Mouse (Mus musculus) kidney, embryonic 14.5 days (tissue): ENCODE data around the gene Sptbn4. TPM values are rescaled to one million over a fixed set of nuclear protein-coding genes. Genes with fewer than 3 reads are reported as not detected.

Experiments
- ATAC-seq: fragments of 200-750 bp; cut with Nextera tagmentation; 2 replicates; pipeline ENCODE4 v1.8.0; 2017; ENCODE audit warnings: moderate number of reproducible peaks, mild to moderate bottlenecking, moderate TSS enrichment, moderate library complexity; ENCODE audit not compliant: low FRiP score, low TSS enrichment
- H3K27ac ChIP-seq: fragments of 300-500 bp; sonication (generic); 2 replicates; pipeline ENCODE4 v1.5.1; 2014; ENCODE audit warnings: low read depth, mild to moderate bottlenecking, low read length, moderate library complexity, mixed read lengths
- H3K27me3 ChIP-seq: fragments of 300-500 bp; sonication (generic); 2 replicates; pipeline ENCODE4 v1.6.1; 2014; ENCODE audit warnings: mild to moderate bottlenecking, low read length; ENCODE audit not compliant: control insufficient read depth, insufficient read depth
- H3K36me3 ChIP-seq: fragments of 300-500 bp; sonication (generic); 2 replicates; pipeline ENCODE4 v1.6.1; 2014; ENCODE audit warnings: low read length, mixed read lengths; ENCODE audit not compliant: control insufficient read depth, insufficient read depth
- H3K4me1 ChIP-seq: fragments of 300-500 bp; sonication (generic); 2 replicates; pipeline ENCODE4 v1.6.1; 2014; ENCODE audit warnings: low read length, mixed read lengths; ENCODE audit not compliant: control insufficient read depth, insufficient read depth
- H3K4me2 ChIP-seq: fragments of 300-500 bp; sonication (generic); replicated peaks from 2 replicates; pipeline ENCODE4 v1.6.1; 2014; ENCODE audit warnings: low read depth, mild to moderate bottlenecking, low read length
- H3K4me3 ChIP-seq: fragments of 300-500 bp; sonication (generic); 2 replicates; pipeline ENCODE4 v1.5.1; 2014; ENCODE audit warnings: mild to moderate bottlenecking, low read length
- H3K9ac ChIP-seq: fragments of 300-500 bp; sonication (generic); 2 replicates; pipeline ENCODE4 v1.6.1; 2014; ENCODE audit warnings: low read depth, mild to moderate bottlenecking, low read length, moderate library complexity
- H3K9me3 ChIP-seq: fragments of 300-500 bp; sonication (generic); 2 replicates; pipeline ENCODE4 v1.6.1; 2016; ENCODE audit warnings: low read length; ENCODE audit not compliant: control insufficient read depth
- WGBS: fragments of 180-500 bp; shearing (Covaris S2); extraction: QIAGEN DNeasy Blood & Tissue Kit; methylation state at CpG from one replicate; pipeline ENCODE4 v1.1.7; 2014; 5-methylcytosine and 5-hydroxymethylcytosine counted together
- polyA plus RNA-seq: library from polyadenylated mRNA; unstranded; fragments of >200 nt; fragmentation: Nextera tagmentation; extraction: Ambion mirVana; gene quantifications from 2 replicates; pipeline ENCODE4 v1.2.1, GENCODE M21; 2014

The Sptbn4 gene
- polyA plus RNA-seq, 1 experiment from 2014 or later = 0.39 TPM

DNA sequence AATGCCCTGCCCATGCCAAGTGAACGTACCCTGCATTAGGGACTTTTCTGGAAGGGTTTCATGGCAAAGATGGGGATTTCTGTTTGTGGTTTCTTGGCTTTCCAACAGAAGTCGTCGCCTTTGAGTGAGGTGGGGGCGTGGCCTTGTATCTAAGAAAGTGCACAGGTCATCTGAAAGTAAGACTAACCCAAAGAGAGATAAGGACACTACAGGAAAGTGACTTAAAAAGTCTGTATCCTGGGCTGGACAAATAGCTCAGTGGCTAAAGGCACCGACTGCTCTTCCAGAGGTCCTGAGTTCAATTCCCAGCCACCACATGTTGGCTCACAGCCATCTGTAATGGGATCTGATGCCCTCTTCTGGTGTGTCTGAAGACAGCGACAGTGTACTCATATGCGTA lies 31.1 kb upstream of the Sptbn4 start:
- no peak for ATAC-seq
- Histone ChIP-seq H3K27ac (no peak overlapping the region), H3K9me3 (no peaks in the 10 kb centered on the region), H3K4me3 (no peak overlapping the region), H3K27me3 (no peaks in the 10 kb centered on the region), H3K4me1 (peaks cover 16% of the 10 kb centered on the region), H3K4me2 (no peak overlapping the region), H3K36me3 (peaks cover 14% of the 10 kb centered on the region), H3K9ac (no peak overlapping the region)
- WGBS = 77% methylated on average over 7 of the region's 7 CpGs

DNA sequence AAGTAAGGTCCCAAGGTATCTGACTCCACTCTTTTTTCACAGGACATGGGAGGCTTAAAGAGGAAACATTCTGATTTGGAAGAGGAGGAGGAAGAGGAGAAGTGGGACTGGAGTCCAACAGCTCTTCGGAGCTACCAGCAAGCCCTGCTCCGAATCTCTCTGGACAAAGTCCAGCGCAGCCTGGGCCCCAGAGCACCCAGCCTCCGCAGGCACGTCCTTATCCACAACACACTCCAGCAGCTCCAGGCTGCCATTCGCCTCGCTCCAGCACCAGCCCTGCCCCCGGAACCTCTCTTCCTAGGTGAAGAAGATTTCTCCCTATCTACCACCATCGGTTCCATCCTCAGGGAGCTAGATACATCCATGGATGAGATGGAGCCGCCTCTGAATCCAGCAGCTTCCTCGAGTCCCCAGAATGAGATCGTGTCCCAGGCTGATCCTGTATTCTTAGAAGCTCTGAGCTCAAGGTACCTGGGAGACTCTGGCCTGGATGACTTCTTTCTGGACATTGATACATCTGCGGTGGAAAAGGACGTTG lies 28.7 kb upstream of the Sptbn4 start:
- no peak overlapping the region for H3K4me3 ChIP-seq
- ATAC-seq = no peak
- 97% methylated on average over 14 of the region's 14 CpGs for WGBS
- H3K9ac ChIP-seq = no peak overlapping the region
- no peak overlapping the region for H3K4me2 ChIP-seq
- peaks cover 21% of the 10 kb centered on the region for H3K4me1 ChIP-seq
- H3K36me3 ChIP-seq = peaks cover 14% of the 10 kb centered on the region
- no peaks in the 10 kb centered on the region for H3K9me3 ChIP-seq
- H3K27ac ChIP-seq = no peak overlapping the region
- no peaks in the 10 kb centered on the region for H3K27me3 ChIP-seq

DNA sequence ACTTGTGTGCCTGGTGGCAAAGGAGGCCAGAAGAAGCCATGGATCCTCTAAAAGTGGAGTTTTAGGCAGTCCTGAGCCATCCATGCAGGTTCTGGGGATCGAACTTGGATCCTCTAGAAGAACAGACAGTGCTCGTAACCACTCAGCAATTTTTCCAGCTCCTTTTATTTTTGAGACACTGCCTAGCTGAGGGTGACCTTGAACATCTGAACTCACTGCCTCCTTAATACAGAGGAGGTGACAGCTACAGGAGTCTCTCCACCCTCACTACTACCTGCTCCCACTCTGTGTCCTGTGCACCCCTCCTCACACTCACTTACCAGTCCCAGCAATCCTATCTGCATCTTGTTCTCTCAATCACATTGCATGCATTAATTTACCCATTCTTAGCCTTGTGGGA lies 28.1 kb upstream of the Sptbn4 start:
- Histone ChIP-seq H3K9me3 (no peaks in the 10 kb centered on the region), H3K27me3 (no peaks in the 10 kb centered on the region), H3K36me3 (peaks cover 14% of the 10 kb centered on the region), H3K4me1 (peaks cover 18% of the 10 kb centered on the region), H3K4me3 (no peak overlapping the region; the same call in 1 of the 2 replicates), H3K9ac (peak overlapping the region; percentile 28; the same call in 1 of the 2 replicates), H3K4me2 (no peak overlapping the region), H3K27ac (no peak overlapping the region)
- ATAC-seq = no peak
- WGBS = 88% methylated on average over 2 of the region's 2 CpGs

DNA sequence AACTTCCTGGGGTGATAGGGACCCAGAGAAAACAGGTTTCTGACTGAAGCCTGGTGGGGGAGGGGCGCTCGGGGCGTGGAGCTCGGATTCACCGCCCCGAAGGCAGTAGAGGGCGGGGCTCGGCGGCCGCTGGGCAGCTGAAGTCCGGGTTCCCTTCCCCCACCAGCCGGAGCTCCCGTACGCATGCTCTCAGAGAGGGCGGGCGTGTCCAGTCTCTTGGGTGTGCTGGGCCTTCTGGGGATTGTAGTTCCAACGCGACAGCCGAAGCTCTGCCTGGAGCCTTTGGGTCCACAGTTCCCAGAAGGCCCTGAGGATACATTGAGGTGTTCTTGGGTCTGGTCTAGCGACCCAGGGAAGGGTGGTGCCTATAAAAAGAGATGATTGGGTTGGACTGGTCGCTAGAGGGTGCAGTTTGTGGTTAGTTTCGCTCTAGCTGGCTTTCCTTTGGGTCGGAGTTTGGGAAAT lies 27.0 kb upstream of the Sptbn4 start:
- H3K27ac ChIP-seq = peak overlapping the region; percentile 96
- peak overlapping the region; percentile 72 for H3K4me3 ChIP-seq
- whole genome bisulfite sequencing = under 1% methylated on average over 23 of the region's 23 CpGs

DNA sequence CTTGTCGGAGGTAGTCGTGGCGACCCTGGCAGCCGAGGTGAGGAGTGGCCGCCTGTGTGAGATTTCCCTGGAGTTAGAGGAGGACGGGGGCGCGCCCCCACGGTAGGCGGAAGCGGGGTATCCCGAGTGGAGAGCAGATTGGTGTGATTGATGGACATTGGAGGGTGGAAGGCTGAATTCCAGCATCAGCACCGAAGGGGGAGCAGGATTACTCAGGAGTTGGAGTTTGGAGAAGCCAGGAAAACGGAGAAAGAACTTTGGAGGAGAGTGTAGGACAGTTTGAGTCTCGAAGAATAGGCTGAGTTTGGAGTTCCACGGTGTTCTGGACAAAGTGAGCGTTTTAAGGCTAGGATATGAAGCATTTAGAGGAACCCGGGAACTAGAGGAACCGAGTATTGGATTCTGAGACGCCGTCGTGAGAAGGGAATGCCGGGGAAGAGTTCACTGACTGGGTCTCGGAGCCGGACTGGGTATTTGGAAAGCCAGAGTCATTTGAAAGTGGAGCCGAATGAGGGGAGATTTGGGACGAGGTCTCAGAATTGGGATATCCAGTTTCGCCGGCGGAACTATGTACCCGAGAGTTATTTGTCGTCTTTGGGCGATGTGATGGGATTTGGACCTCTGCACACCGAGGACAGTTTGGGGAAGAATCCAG lies 26.5 kb upstream of the Sptbn4 start:
- WGBS = under 1% methylated on average over 34 of the region's 34 CpGs
- peak overlapping the region; percentile 74 for H3K9ac ChIP-seq
- peak overlapping the region; percentile 96 for H3K27ac ChIP-seq
- H3K4me1 ChIP-seq = peaks cover 18% of the 10 kb centered on the region
- no peaks in the 10 kb centered on the region for H3K9me3 ChIP-seq
- H3K4me3 ChIP-seq = peak overlapping the region; percentile 72
- no peak for ATAC-seq
- H3K36me3 ChIP-seq = peaks cover 14% of the 10 kb centered on the region
- H3K27me3 ChIP-seq = no peaks in the 10 kb centered on the region
- peak overlapping the region; percentile 72 for H3K4me2 ChIP-seq

More for the DNA sequence above, 27.0 kb upstream of the Sptbn4 start:
- H3K9ac ChIP-seq = peak overlapping the region; percentile 74; the same call in 1 of the 2 replicates
- H3K27me3 ChIP-seq = no peaks in the 10 kb centered on the region
- peak; percentile 94 for ATAC-seq
- no peaks in the 10 kb centered on the region for H3K9me3 ChIP-seq
- H3K36me3 ChIP-seq = peaks cover 14% of the 10 kb centered on the region
- H3K4me1 ChIP-seq = peaks cover 18% of the 10 kb centered on the region
- H3K4me2 ChIP-seq = peak overlapping the region; percentile 72

DNA sequence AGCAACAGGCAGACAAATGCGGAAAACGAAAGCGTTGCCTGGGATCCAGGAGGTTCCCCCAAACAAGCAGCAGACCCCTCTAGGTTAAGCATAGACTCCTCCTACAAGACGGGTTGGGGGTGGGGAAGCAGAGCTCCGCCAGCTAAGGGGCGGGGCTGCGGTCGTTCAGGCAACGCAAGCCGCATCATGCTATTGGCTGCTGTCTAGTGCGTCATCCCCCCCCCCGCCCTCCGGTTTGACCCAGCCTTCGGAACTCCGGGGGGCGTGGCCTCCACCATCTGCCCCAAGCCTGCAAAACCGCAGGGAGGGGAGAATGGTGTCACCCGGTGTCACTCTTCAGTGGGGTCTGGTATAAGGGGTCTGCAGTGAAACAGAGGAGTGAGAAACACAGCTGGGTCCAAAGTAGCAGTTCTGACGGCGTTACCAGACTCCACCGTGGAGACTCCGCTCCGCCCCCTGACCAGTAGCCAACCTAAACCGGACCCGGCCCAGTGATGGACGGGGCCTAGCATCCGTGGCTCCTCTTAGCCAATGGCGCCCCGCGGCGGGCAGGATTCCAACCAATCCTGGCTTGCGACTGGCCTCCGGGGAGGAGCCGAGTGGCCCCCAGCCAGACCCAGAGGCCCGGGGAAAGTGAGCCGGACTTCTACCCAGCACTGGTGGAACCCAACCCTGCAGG lies 25.8 kb upstream of the Sptbn4 start, which contains the start of gene Sertad3:
Gene Sertad3, plus strand, starts transcription at position 613 of the 679 bp plus-strand sequence.
- H3K9ac ChIP-seq = peak within 1 kb of the TSS; percentile 74
- peak; percentile 93 for ATAC-seq
- peak within 1 kb of the TSS; percentile 72 for H3K4me3 ChIP-seq
- peaks cover 14% of the 10 kb centered on the region for H3K36me3 ChIP-seq
- peak within 1 kb of the TSS; percentile 96 for H3K27ac ChIP-seq
- H3K4me1 ChIP-seq = peaks cover 18% of the 10 kb centered on the region
- under 1% methylated on average over 36 of the region's 36 CpGs for WGBS
- peak within 1 kb of the TSS; percentile 72 for H3K4me2 ChIP-seq
- H3K27me3 ChIP-seq = no peaks in the 10 kb centered on the region
- H3K9me3 ChIP-seq = no peaks in the 10 kb centered on the region

DNA sequence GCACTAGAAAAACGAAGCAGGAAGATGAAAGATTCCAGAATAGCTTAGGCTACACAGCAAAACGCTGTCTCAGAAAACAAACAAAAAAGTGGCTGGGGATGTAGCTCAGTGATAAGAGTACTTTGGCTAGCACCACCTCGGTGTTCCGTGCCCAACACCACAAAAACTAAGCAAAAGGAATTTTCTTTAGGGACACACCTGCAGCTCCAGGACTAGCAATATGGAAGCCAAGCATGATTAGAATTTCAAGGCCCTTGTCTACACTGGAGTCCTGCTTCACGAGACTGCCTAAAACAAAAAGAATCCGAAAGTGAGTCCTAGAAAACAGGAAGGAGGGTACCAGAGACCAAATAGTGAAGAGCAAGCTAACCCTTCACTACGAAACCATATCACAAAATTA lies 25.1 kb upstream of the Sptbn4 start:
- H3K4me1 ChIP-seq = peaks cover 15% of the 10 kb centered on the region
- H3K9me3 ChIP-seq = no peaks in the 10 kb centered on the region
- peak overlapping the region; percentile 38 for H3K4me2 ChIP-seq
- H3K27ac ChIP-seq = peak overlapping the region; percentile 96; the same call in 1 of the 2 replicates
- WGBS = 48% methylated on average over 7 of the region's 7 CpGs
- 0 out of 2 replicates have a peak overlapping the region, but pooled peaks have one; percentile 5 for H3K9ac ChIP-seq
- no peaks in the 10 kb centered on the region for H3K27me3 ChIP-seq
- no peak for ATAC-seq
- peak overlapping the region; percentile 72 for H3K4me3 ChIP-seq
- H3K36me3 ChIP-seq = peaks cover 12% of the 10 kb centered on the region

DNA sequence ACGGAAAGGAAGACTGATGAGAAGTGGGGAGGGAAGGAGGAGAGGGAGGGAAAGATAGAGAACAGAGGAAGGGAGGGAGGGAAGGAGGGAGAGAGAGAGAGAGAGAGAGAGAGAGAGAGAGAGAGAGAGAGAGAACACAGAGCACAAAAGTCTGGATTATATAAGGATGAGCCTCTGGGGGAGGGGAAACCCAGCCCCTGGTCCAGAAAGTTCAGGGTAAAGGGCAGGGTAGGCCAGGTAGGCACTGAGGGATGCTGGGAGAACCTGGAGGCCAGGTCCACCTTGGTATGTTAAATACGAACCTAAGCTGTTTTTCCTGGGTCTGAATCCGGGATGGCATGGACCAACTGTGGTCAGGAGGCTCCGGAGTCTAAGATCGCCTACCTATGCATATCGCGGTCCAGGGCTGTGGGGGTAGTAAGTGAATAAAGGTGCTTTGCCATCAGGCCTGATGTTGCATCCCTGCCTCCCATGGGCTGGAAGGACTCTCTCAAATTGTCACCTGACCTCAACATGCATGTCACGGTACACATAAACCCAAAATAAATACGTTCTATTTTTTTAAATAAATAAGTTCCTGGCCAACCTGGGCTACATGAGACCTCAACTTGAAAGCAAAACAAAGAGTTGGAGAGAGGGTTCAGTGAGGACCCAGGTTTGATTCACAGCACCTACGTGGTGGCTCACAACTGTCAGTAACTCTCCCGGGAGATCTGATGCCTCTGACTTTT lies 24.1 kb upstream of the Sptbn4 start:
- H3K4me1 ChIP-seq = peaks cover 18% of the 10 kb centered on the region
- peaks cover 7% of the 10 kb centered on the region for H3K36me3 ChIP-seq
- WGBS = 89% methylated on average over 11 of the region's 11 CpGs
- H3K4me3 ChIP-seq = no peak overlapping the region
- no peaks in the 10 kb centered on the region for H3K9me3 ChIP-seq
- no peak for ATAC-seq
- no peak overlapping the region for H3K4me2 ChIP-seq
- H3K27ac ChIP-seq = no peak overlapping the region
- no peaks in the 10 kb centered on the region for H3K27me3 ChIP-seq
- no peak overlapping the region for H3K9ac ChIP-seq
